14 mouse cellular contexts compared by ENCODE assay signal in the genomic region with DNA sequence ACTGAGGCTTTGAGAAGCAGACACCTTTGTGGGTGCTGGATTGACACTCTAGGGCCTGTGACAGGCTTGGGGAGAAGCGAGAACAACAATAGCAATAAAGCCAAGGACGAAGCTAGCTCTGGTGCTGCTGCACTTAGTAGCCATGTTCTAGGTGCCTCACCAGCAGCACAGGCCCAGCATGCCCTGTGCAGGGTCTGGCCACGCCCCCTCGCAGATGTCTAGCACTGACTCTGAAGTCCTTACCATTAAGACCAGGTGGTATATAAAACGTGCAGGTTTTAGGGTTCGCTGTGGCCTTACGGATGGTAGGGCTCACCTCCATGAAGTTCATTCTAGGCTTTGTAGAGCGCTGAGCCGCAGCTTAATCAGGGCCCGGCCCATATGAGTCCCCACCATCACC. TPM values are rescaled to one million over a fixed set of nuclear protein-coding genes. Genes with fewer than 3 reads are reported as not detected.
DNase-seq lines count a peak whose midpoint lies in the region; ATAC-seq lines count a peak whose summit lies in the region.
"Had no signal": no experiment of that assay in that cellular context is flagged by ENCODE, and none has a peak within 500 bp of the region (broad histone marks: within the 10 kb centered on the region; RNA-seq: fewer than 3 reads in every experiment).

No protein-coding gene starts in this region.

- DNase-seq in lung, postnatal 4 days = no peak
- DNase-seq in thymus, postnatal 14 days = peak; percentile 37
- no peak for DNase-seq in thymus, postnatal 25 days
- no peak for DNase-seq in embryo, embryonic 10.5 days (ENCODE audit: low spot score)

- no peak overlapping the region for H3K4me3 ChIP-seq in forebrain, embryonic 15.5 days
- H3K4me3 ChIP-seq in forebrain, embryonic 16.5 days (replicated peaks; ENCODE audit: low read length) = no peak overlapping the region
- H3K4me3 ChIP-seq in lung, embryonic 16.5 days (ENCODE audit: low read length) = no peak overlapping the region
- no peak overlapping the region for H3K4me3 ChIP-seq in limb, embryonic 12.5 days (replicated peaks)
- H3K4me3 ChIP-seq: embryonic facial prominence, embryonic 12.5 days; hindbrain, embryonic 13.5 days; left cerebral cortex, adult 2 months had no signal

- H3K9ac ChIP-seq in forebrain, embryonic 15.5 days (replicated peaks) = no peak overlapping the region
- H3K9ac ChIP-seq in forebrain, embryonic 16.5 days (replicated peaks; ENCODE audit: low read depth, low read length) = no peak overlapping the region
- no peak overlapping the region for H3K9ac ChIP-seq in lung, embryonic 16.5 days (ENCODE audit: low read length)
- no peak overlapping the region; the same call in 1 of the 2 replicates for H3K9ac ChIP-seq in limb, embryonic 12.5 days (replicated peaks)
- H3K9ac ChIP-seq: embryonic facial prominence, embryonic 12.5 days; hindbrain, embryonic 13.5 days; liver, embryonic 14.5 days; lung, embryonic 14.5 days had no signal

- ATAC-seq in forebrain, embryonic 15.5 days (replicated peaks) = peak; percentile 41; the same call in 1 of the 2 replicates
- ATAC-seq in forebrain, embryonic 16.5 days = no peak
- 0 out of 2 replicates have a peak, but pooled peaks have one; percentile 21 for ATAC-seq in lung, embryonic 16.5 days (ENCODE audit: low read depth)
- no peak for ATAC-seq in limb, embryonic 12.5 days (ENCODE audit: insufficient number of reproducible peaks, insufficient read depth, low FRiP score, low TSS enrichment, low read depth)
- ATAC-seq: Patski had no signal

- H3K27ac ChIP-seq in forebrain, embryonic 15.5 days (replicated peaks) = no peak overlapping the region
- H3K27ac ChIP-seq in forebrain, embryonic 16.5 days (ENCODE audit: low read length) = no peak overlapping the region
- no peak overlapping the region for H3K27ac ChIP-seq in lung, embryonic 16.5 days (ENCODE audit: low read length)
- H3K27ac ChIP-seq in limb, embryonic 12.5 days = peak overlapping the region; percentile 5
- H3K27ac ChIP-seq: embryonic facial prominence, embryonic 12.5 days; hindbrain, embryonic 13.5 days; left cerebral cortex, adult 2 months; liver, embryonic 14.5 days had no signal

- no peaks in the 10 kb centered on the region for H3K27me3 ChIP-seq in forebrain, embryonic 15.5 days
- no peaks in the 10 kb centered on the region for H3K27me3 ChIP-seq in forebrain, embryonic 16.5 days (replicated peaks; ENCODE audit: control insufficient read depth, insufficient read depth, low read length)
- no peaks in the 10 kb centered on the region for H3K27me3 ChIP-seq in lung, embryonic 16.5 days (ENCODE audit: control insufficient read depth, insufficient read depth, low read depth, low read length)
- peaks cover 3% of the 10 kb centered on the region; the same call in 1 of the 2 replicates for H3K27me3 ChIP-seq in limb, embryonic 12.5 days
- H3K27me3 ChIP-seq: embryonic facial prominence, embryonic 12.5 days; hindbrain, embryonic 13.5 days; Patski had no signal

- peaks cover 4% of the 10 kb centered on the region; the same call in 1 of the 2 replicates for H3K4me1 ChIP-seq in forebrain, embryonic 15.5 days
- 0 out of 2 replicates have a peak, but pooled peaks cover 4% of the 10 kb centered on the region for H3K4me1 ChIP-seq in forebrain, embryonic 16.5 days (replicated peaks; ENCODE audit: control insufficient read depth, insufficient read depth, low read length)
- H3K4me1 ChIP-seq in lung, embryonic 16.5 days (replicated peaks; ENCODE audit: control insufficient read depth, insufficient read depth, low read length) = no peaks in the 10 kb centered on the region; the same call in 1 of the 2 replicates
- H3K4me1 ChIP-seq in limb, embryonic 12.5 days (replicated peaks) = peaks cover 36% of the 10 kb centered on the region

- WGBS in forebrain, embryonic 15.5 days = 74% methylated on average over 10 of the region's 10 CpGs
- 77% methylated on average over 10 of the region's 10 CpGs for whole genome bisulfite sequencing in forebrain, embryonic 16.5 days
- WGBS in lung, embryonic 16.5 days = 66% methylated on average over 10 of the region's 10 CpGs
- WGBS in limb, embryonic 12.5 days = 52% methylated on average over 10 of the region's 10 CpGs

- H3K4me2 ChIP-seq in forebrain, embryonic 15.5 days (replicated peaks) = no peak overlapping the region
- no peak overlapping the region for H3K4me2 ChIP-seq in forebrain, embryonic 16.5 days (ENCODE audit: low read length)
- no peak overlapping the region for H3K4me2 ChIP-seq in lung, embryonic 16.5 days (ENCODE audit: low read depth, low read length)
- H3K4me2 ChIP-seq in limb, embryonic 12.5 days = no peak overlapping the region
- H3K4me2 ChIP-seq: embryonic facial prominence, embryonic 12.5 days; hindbrain, embryonic 13.5 days; lung, embryonic 14.5 days had no signal

- no peaks in the 10 kb centered on the region for H3K9me3 ChIP-seq in forebrain, embryonic 15.5 days
- no peaks in the 10 kb centered on the region for H3K9me3 ChIP-seq in forebrain, embryonic 16.5 days (ENCODE audit: control insufficient read depth, low read length)
- H3K9me3 ChIP-seq in lung, embryonic 16.5 days (ENCODE audit: control insufficient read depth, low read length) = no peaks in the 10 kb centered on the region
- H3K9me3 ChIP-seq in limb, embryonic 12.5 days = no peaks in the 10 kb centered on the region
- H3K9me3 ChIP-seq: embryonic facial prominence, embryonic 12.5 days; hindbrain, embryonic 13.5 days had no signal

- no peaks in the 10 kb centered on the region for H3K36me3 ChIP-seq in forebrain, embryonic 15.5 days
- no peaks in the 10 kb centered on the region for H3K36me3 ChIP-seq in forebrain, embryonic 16.5 days (ENCODE audit: control insufficient read depth, insufficient read depth)
- no peaks in the 10 kb centered on the region for H3K36me3 ChIP-seq in lung, embryonic 16.5 days (ENCODE audit: control insufficient read depth, insufficient read depth, low read length)
- no peaks in the 10 kb centered on the region for H3K36me3 ChIP-seq in limb, embryonic 12.5 days
- H3K36me3 ChIP-seq: embryonic facial prominence, embryonic 12.5 days; hindbrain, embryonic 13.5 days had no signal

RNA-seq across cellular contexts. Expression of a gene that starts 23.3 kb away (rescaled TPM):
- 1.2 and 1.4 TPM in 2 replicates for polyA plus RNA-seq in forebrain, embryonic 15.5 days (2015; fragmentation: Nextera tagmentation; extraction: Ambion mirVana)
- 1.3 and 1.5 TPM in 2 replicates for polyA plus RNA-seq in forebrain, embryonic 16.5 days (2015; fragmentation: Nextera tagmentation; extraction: Ambion mirVana)
- 0.98 and 1.2 TPM in 2 replicates for polyA plus RNA-seq in lung, embryonic 16.5 days (2015; fragmentation: Nextera tagmentation; extraction: Ambion mirVana)
- polyA plus RNA-seq in limb, embryonic 12.5 days (2016; fragmentation: Nextera tagmentation; extraction: Ambion mirVana) = 0.43 and 0.90 TPM in 2 replicates

Comparison
In these comparisons a context has a peak if more than half of its experiments do, and no peak if none do; other contexts are left out.
1. ATAC-seq: peak in forebrain, embryonic 15.5 days (single experiment) and lung, embryonic 16.5 days (single experiment); none in forebrain, embryonic 16.5 days (single experiment) and limb, embryonic 12.5 days (single experiment).